Mouse (Mus musculus): ENCODE results near the gene Lamp1.

The Lamp1 gene

DNA sequence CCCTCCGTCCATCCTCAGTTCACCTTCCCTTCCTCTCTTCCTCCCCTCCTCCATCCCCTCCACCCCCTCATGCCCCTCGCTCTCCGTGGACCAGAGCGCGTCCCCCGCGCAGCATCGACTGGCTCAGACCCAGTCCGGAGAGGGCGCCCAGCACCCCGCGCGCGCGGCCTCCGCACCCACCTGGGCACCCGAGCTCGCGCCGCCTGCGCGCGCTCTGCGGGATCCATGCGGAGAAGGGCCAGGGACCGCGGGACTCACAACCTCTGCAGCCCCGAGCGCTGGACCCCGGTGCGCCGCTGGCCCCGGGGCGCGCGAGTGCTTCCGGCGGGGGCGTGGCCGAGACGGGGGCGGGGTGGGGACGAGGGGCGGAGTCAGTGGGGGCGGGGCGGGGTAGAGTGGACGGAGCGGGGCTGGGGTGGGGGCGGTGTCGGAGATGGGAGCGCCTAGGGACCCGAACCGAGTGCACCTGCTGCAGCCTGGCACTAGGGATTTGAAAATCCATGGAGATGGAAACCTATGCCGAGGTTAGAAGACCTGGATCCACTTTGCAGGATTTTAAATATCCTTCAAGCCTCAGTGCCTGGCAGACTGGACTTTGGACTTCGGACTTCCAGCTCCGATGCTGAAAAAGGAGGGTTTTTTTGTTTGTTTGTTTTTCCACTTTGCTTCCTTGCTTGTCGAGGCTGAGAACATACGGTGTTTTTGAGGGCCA lies 41.5 kb downstream of the Lamp1 start, which contains the start of gene Grtp1:
Gene Grtp1 (minus strand): TSS at position 320 of the 712 bp plus-strand sequence.
- DNase-seq (ENCODE audit: low spot score) = peak; percentile 44

DNA sequence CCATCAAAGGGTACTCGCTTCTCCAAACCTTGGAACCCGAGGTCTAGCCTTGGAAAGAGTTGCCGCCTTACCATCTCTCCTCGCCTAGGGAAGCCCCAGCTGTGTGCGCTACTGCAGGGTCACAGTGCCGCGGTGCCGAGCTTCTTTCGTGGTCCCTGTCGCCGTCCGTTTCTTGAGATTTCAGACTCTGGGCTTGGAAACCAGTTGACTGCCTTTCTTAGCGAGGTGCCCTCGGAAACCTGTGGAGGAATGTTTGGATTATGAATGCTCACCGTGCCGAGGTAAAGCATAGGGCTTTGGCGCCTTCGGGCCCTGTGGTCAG lies 42.0 kb downstream of the Lamp1 start:
- DNase-seq (ENCODE audit: low spot score) = no peak

DNA sequence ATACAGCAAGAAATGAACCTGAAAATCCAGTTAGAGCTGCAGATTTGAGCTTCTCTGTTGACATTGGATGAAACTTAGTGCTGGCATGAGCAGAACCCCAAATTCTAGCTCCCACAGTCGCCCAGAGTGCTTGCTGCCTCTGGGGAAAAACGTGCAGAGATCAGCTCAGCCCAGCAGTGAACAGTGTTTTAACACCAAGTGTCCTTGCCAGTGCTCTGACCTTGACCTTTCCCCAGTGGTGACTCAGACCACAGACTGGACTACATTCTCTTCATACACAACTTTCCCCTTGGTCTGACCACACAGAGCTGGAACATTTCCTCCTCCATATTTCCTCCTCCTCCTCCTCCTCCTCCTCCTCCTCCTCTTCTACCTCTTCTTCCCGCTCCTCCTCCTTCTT lies 43.1 kb downstream of the Lamp1 start:
- DNase-seq (ENCODE audit: low spot score) = no peak

DNA sequence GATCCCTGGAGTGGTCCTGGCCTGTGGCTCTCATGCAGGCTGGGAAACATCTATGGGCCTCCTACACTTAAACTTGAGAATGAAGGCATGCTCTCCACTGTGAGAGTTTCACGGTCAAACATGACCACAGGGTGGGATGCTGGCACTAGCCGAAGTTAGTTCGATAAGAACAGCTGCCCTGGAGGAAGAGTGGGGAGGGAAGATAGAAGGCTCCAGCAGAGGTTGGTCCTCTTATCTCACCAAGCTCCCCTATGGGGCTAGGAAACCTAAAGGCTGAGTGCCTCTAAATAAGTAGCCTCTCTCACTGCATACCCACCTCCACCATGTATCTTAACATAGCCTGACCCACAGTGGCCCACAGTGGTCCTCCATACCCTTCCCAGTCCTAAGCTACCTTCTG lies 43.8 kb downstream of the Lamp1 start:
- no peak for DNase-seq (ENCODE audit: low spot score)

DNA sequence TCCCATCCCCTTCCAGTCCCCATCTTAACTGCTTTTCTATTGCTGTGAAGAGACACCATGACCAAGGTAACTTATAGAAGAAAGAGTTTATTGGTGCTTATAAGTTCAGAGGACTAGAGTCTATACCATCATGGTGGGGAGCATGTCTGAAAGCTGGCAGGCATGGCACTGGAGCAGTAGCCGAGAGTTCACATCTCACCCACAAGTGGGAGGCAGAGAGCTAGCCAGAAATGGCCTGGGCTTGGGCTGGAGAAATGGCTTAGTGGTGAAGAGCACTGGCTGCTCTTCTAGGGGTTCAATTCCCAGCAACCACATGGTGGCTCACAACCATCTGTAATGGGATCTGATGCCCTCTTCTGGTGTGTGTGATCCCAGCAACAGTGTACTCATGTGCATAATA lies 44.5 kb downstream of the Lamp1 start:
- DNase-seq (ENCODE audit: low spot score) = no peak

DNA sequence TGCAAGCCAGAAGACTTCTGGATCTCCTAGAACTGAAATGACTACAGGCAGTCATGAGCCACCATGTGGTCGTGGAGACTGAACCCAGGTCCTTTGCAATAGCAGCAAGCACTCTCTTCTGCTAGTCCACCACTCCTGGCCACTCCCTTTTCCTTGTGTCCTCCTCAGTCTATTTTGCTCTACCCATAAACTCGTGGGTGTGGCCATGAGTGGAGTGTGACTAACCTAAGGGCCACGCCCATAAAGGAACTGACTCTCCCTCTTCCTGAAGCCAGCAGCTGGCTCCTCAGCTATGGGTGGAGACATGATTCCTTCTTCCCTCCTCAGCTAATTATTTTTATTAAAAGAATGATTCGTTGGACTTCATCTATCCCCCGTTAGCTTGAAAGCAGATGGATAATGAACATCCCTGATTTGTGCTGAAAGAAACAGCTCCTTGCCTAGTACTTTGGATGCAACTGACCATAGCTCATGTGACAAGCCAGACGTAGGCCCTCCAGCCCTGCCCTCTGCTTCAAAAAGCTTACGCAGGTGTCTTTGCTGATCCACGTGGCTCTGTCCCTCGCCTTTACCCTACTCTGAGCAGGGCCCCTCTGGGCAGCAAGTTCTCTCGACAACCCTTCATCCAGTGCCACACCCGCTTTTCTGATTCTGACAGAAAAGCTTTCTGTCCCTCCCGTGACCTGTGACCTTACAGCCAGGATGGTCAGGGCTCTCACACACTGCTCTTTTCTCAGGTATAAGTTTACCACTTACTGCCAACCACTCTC lies 45.6 kb downstream of the Lamp1 start:
- DNase-seq (ENCODE audit: low spot score) = no peak

DNA sequence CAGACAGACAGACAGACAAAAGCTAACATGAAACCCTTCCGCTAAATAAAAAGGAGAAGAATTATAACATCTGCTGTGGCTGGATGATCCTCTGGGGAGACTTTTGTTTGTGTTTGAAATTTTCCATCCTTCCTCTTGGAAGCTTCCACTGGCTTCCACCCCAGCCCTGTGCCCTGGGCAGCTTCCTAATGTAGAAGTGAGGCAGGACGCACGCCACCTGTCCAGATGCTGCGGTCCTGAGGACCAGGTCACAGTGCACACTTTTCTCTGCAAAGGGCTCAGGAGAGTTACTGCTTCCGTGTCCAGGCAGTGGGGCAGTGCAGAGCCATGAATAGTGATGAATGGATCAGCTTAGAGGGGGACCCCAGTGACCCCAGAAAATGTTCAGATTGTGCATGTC lies 46.4 kb downstream of the Lamp1 start:
- no peak for DNase-seq (ENCODE audit: low spot score)

DNA sequence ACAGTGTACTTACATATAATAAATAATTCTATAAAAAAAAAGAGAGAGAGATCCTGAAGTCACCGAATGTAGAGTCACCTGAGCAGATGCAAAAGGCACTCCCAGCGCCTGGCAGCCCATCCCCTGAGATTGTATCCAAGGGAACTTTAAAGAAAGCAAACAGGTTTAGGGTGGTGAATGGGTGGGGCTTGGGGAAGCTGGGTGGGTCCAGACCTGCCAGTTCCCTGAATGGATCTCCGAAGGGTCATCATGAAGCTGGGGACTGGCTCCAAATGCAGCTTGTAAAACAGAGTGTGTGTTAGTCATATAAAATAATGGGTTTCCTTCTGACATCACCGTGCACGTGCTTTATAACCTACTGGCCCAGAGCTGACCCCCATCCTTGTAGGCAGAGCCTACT lies 47.3 kb downstream of the Lamp1 start:
- no peak for DNase-seq (ENCODE audit: low spot score)

DNA sequence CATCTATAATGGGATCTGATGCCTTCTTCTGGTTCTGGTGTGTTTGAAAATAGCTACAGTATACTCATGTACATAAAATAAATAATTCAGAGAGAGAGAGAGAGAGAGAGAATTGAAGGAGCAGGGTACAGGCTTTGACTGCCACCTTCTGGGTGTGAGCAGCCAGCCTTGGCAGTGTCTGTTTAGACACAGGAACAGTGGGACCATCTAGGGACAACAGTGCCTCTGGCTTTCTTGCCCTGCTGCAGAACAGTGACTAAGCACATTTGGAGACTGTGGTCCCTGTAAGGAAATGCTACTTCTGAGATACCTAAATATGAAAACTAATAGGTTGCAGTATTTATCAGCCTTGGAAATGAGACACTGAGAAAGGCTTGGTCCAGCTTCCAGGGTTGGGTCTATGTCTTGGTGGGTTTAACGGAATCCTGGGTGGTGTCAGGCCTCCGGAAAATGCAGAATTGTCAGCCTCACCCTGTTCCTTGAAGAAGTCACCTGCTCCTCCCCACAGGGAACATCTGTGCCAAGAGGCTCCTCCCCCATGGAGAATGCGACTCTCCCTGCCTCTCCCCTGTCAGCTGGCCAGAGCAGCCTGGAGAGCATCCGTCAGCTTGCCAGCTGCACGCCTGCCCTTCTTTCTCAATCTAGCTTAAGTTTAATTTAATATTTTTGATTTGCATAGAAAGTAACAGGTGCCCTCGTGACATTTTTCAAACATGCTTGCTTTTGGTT lies 49.8 kb downstream of the Lamp1 start:
- no peak for DNase-seq (ENCODE audit: low spot score)

DNA sequence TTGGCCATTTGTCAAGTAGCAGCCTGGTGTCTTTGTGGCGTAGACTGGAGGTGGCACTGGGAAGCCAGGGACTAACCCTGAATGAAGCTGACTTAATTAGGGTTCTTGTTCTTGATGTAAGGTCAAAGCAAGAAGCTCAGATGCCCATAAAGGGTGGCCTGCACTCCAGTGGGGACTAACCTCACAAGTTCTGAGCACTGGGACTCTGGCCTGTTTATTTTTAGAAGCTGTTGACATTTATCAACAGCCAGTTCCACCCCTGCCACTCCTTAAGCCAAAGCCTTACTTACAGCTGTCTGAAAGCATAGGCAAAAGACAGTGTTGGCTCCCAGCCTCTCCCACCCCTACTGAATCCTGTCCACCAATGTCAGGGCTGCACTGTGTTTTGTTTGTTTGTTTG lies 50.8 kb downstream of the Lamp1 start:
- no peak for DNase-seq (ENCODE audit: low spot score)

DNA sequence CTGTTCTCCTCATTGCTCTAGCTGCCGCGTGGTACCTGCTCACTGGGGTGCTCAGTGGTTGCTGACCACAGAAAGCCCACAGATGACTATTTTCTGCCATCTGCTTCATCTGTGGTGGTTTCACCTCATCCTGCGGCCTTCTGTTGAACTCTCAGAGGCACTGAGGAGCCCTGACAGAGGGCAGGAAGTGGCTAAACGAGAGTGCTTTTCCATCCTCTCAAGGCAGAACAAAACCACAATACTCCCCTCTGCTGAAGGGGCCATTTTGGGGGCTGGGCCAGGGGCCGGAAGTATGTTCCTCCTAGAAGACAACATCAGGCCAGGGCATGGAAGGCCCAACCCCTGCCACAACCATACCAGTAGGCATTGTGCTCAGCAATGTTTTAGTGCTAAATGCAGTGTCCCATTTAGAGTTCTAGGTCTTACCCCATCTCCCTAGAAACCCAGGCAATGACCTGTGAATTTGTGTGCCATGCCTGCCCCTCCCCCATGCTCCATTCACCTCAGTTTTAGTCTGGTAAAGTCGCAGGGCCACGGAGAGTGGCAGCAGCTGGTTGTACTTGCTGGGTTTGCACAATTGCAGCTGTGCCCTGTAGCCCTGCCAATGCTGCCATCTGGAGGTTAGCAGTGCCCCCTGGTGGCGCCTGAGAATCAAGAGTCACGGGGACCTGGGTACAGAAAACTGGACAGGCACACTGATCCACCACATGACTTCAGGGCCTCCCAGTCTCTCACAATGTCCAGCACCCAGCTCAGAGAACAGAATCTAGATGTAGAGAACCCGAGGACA lies 54.7 kb downstream of the Lamp1 start:
- DNase-seq (ENCODE audit: low spot score) = peak; percentile 76

DNA sequence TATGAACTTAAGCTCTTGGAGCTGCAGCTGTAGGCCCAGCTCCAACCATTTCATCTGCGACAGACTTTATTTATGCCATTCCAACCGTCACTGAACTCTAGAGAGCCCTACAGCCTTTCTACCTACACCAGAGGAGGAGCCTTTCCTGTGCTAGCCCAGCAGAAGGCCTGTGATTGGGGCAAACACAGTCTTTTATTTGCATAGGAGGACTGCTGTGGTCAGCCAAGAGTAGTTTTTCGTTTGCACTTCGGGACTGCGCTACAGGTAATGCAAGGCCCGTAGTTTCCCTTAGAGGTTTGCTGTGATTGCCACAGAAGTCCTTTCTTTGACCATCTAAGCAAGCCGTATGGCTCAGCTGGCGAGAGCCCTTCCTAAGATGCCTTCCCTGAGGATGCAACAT lies 57.4 kb downstream of the Lamp1 start:
- no peak for DNase-seq (ENCODE audit: low spot score)

DNA sequence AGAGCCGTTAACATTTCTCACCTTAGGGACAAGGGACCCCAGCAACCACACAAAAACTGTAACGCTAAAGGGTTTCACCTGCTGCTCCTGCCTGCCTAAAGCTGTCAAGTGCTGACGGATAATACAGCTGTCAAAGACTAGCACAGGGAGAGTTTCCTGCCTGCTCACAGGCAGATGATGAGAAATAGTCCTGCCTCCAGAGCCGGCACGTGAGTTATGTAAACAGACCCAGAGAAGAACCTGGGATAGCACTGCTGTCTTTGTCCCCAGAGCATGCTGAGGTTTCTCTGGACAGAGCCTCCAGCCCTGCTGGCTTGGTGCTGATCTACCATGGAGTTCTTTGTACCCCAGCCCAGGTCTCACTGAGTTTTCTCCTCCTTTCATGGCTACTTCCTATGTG lies 58.1 kb downstream of the Lamp1 start:
- no peak for DNase-seq (ENCODE audit: low spot score)

DNA sequence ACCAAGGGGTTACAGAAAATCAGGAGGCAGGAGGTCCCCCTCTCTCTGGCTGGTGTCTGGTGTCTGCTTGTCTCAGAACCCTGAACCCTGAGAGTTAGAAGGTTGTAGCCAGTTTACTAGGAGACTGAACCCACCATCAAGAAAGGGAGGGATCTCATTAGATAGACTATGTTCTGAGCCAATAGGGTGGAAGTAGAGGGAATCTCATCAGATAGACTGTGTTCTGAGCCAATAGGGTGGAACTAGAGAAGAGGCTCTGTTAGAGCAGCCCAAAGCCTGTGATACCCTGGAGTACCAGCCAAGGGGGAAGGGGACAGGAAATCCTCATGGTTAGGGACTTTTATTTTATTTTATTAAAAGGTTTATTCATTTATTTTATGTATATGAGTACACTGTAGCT lies 59.0 kb downstream of the Lamp1 start:
- DNase-seq (ENCODE audit: low spot score) = no peak

DNA sequence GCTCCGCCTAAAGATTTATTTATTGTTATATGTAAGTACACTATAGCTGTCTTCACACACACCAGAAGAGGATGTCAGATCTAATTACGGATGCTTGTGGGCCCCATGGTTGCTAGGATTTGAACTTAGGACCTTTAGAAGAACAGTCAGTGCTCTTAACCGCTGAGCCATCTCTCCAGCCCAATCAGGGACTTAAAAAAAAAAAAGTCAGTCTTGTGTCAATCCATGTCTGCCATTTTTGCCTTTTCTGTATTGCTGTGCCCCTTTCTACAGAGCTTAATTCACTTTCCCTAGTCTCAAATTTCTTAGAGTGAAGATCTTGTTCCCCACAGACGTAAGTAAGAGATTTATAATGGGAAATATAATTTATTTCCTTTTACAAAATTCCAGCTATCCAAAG lies 59.5 kb downstream of the Lamp1 start:
- DNase-seq (ENCODE audit: low spot score) = no peak

DNA sequence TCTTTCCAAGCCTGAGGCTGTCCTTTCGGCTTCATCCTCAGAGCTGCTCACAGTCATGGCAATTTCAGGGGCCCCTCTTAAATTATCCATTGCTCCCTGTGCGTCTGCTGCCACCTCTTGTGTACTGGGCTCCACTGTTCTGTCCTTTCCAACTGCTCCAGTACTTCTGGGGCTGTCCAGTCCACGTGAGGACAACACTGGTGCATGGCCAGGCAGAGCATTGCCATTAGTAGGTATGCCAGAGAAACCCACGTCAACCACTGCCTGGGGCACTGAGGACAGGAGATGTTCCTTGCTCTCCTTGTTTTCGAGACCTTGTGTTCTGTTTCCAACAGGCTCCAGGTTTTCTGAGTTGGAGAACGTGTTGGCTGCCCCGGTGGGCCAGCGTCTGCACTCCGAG lies 65.5 kb downstream of the Lamp1 start:
- DNase-seq (ENCODE audit: low spot score) = no peak
